Mouse (Mus musculus) skeletal muscle tissue, adult 2 months (tissue): ENCODE measurements around the gene Ddx39.

Experiments used
- DNase-seq: peaks from one replicate; pipeline ENCODE4 v3.0.0-alpha.2; 2012; ENCODE audit warnings: low read depth, low spot score

The Ddx39 gene

GRCm38 (mm10) chr8:83768526-83768925 is 53.5 kb downstream of the Ddx39 start:
- DNase-seq = peak; percentile 29

GRCm38 (mm10) chr8:83769720-83770119 is 54.7 kb downstream of the Ddx39 start:
- DNase-seq = no peak

GRCm38 (mm10) chr8:83770669-83771068 is 55.7 kb downstream of the Ddx39 start:
- DNase-seq = no peak

- no peak for DNase-seq
These were observed 56.8 kb downstream of the Ddx39 start for GRCm38 (mm10) chr8:83771791-83772190.

- DNase-seq = peak; percentile 61
These were observed 57.9 kb downstream of the Ddx39 start for GRCm38 (mm10) chr8:83772701-83773451.

- DNase-seq = no peak
These were observed 58.5 kb downstream of the Ddx39 start for GRCm38 (mm10) chr8:83773452-83773846.

- no peak for DNase-seq
These were observed 59.2 kb downstream of the Ddx39 start for GRCm38 (mm10) chr8:83774221-83774620.
